In the genomic region with DNA sequence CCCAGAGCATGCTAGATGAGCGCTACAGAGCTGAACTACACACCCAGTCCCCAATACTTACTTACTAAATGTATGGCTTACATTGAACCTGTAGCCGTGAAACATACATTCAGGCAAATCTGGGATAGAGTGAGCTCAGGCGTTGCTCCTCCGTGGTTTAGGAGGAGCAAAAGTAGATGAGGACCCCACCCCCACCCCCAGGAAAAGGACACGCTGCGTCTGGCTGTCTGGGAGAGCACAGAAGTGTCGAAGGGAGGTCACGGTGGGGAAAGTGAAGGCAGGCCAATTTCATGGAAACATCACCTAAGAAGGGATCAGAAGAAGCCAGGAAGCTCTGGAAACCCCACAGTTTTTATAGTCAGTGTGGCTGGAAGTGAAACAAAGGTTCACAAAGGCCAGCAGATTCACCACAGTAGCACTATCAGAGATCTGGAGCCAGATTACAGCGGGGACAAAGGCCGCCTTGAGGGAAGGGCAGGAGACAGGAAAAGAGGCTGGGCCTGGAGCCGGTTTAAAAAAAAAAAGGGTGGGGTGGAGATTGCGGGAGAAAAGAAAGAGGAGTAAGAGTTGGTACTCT, we compare ENCODE assay signal across 8 mouse cellular contexts. TPM values are rescaled to one million over a fixed set of nuclear protein-coding genes. Genes with fewer than 3 reads are reported as not detected.
DNase-seq lines count a peak whose midpoint lies in the region; ATAC-seq and TF ChIP-seq lines count a peak whose summit lies in the region.

No protein-coding gene starts in this region.

- H3K9me3 ChIP-seq in intestine, embryonic 15.5 days, result no peaks in the 10 kb centered on the region

- peak overlapping the region; percentile 68 for H3K9ac ChIP-seq in liver, adult 2 months (ENCODE audit: low read depth, low read length)
- H3K9ac ChIP-seq in intestine, embryonic 15.5 days, result peak overlapping the region; percentile 48

- TF ChIP-seq CTCF in liver, adult 2 months (IDR thresholded peaks at IDR 0.05; ENCODE audit: low read depth, low read length), result no peak

- 5% methylated on average over 12 of the region's 12 CpGs for WGBS in liver, adult 2 months
- 2% methylated on average over 12 of the region's 12 CpGs for WGBS in intestine, embryonic 15.5 days

- no peak for TF ChIP-seq POLR2A in liver, adult 2 months (IDR thresholded peaks at IDR 0.05; ENCODE audit: extremely low read depth, insufficient read depth, low read length)

- H3K27ac ChIP-seq in liver, adult 2 months (replicated peaks; ENCODE audit: insufficient read depth, low read depth, low read length), result peak overlapping the region; percentile 95
- H3K27ac ChIP-seq in intestine, embryonic 15.5 days, result peak overlapping the region; percentile 94

- ATAC-seq in intestine, embryonic 15.5 days, result peak; percentile 82

- DNase-seq in liver, adult 2 months (ENCODE audit: extremely low read depth, low read depth, low spot score), result peak; percentile 92
- no peak for DNase-seq in liver
- DNase-seq in embryo, embryonic 10.5 days (ENCODE audit: low spot score), result peak; percentile 73
- DNase-seq in naive thymus-derived CD4-positive, alpha-beta T cell, adult 2 months (ENCODE audit: low read depth), result peak; percentile 41
- no peak for DNase-seq in c-Kit-positive CD71-positive TER-119-positive erythroid progenitor cells, embryonic 14.5 days (ENCODE audit: low spot score)
- no peak for DNase-seq in kidney, postnatal 25 days
- DNase-seq in right cerebral cortex, postnatal 25 days, result no peak

- H3K4me1 ChIP-seq in liver, adult 2 months (ENCODE audit: control insufficient read depth, insufficient read depth, low read length), result peaks cover 6% of the 10 kb centered on the region; the same call in 1 of the 2 replicates
- H3K4me1 ChIP-seq in intestine, embryonic 15.5 days (replicated peaks), result peaks cover 13% of the 10 kb centered on the region

- no peaks in the 10 kb centered on the region for H3K79me2 ChIP-seq in liver, adult 2 months (ENCODE audit: control insufficient read depth, insufficient read depth, low read length)

- no peaks in the 10 kb centered on the region for H3K27me3 ChIP-seq in liver, adult 2 months (ENCODE audit: control insufficient read depth, insufficient read depth, low read length)
- H3K27me3 ChIP-seq in intestine, embryonic 15.5 days (replicated peaks), result no peaks in the 10 kb centered on the region

- H3K4me3 ChIP-seq in liver, adult 2 months (ENCODE audit: insufficient read depth, low read depth, low read length), result peak overlapping the region; percentile 53; the same call in 1 of the 2 replicates
- peak overlapping the region; percentile 41 for H3K4me3 ChIP-seq in intestine, embryonic 15.5 days (replicated peaks)

- H3K4me2 ChIP-seq in intestine, embryonic 15.5 days (replicated peaks), result peak overlapping the region; percentile 79

- H3K36me3 ChIP-seq in liver, adult 2 months (ENCODE audit: control insufficient read depth, insufficient read depth, low read length), result no peaks in the 10 kb centered on the region
- H3K36me3 ChIP-seq in intestine, embryonic 15.5 days, result no peaks in the 10 kb centered on the region

RNA-seq across cellular contexts. Expression of gene Nsd1, which starts 20.0 kb away (rescaled TPM):
- 45.4 TPM in 2 replicates for total RNA-seq in liver, adult 2 months (2014; rRNA removed)
- polyA plus RNA-seq in liver, adult 2 months (2012; rRNA removed), result 8.0 and 8.9 TPM in 2 replicates
- 49.6 and 52.8 TPM in 2 replicates for polyA plus RNA-seq in intestine, embryonic 15.5 days (2015; fragmentation: Nextera tagmentation; extraction: Ambion mirVana)

RNA-seq across cellular contexts. Expression of gene Fgfr4, which starts 37.2 kb away (rescaled TPM):
- 6.6 and 16.9 TPM in 2 replicates for total RNA-seq in liver, adult 2 months (2014; rRNA removed)
- polyA plus RNA-seq in liver, adult 2 months (2012; rRNA removed), result 49.9 and 52.4 TPM in 2 replicates
- 14.2 and 14.5 TPM in 2 replicates for polyA plus RNA-seq in intestine, embryonic 15.5 days (2015; fragmentation: Nextera tagmentation; extraction: Ambion mirVana)

RNA-seq across cellular contexts. Expression of gene Gm17617, which starts 56.3 kb away (rescaled TPM):
- not detected in 2 replicates for total RNA-seq in liver, adult 2 months (2014; rRNA removed)
- polyA plus RNA-seq in liver, adult 2 months (2012; rRNA removed), result not detected in 2 replicates
- not detected in 2 replicates for polyA plus RNA-seq in intestine, embryonic 15.5 days (2015; fragmentation: Nextera tagmentation; extraction: Ambion mirVana)

Comparison
In these comparisons a context has a peak if more than half of its experiments do, and no peak if none do; other contexts are left out.
1. DNase-seq: peak in liver, adult 2 months (single experiment), embryo, embryonic 10.5 days (single experiment) and naive thymus-derived CD4-positive, alpha-beta T cell, adult 2 months (single experiment); none in liver (single experiment), c-Kit-positive CD71-positive TER-119-positive erythroid progenitor cells, embryonic 14.5 days (single experiment), kidney, postnatal 25 days (0 of 2) and right cerebral cortex, postnatal 25 days (single experiment).